Mouse (Mus musculus): ENCODE measurements around the gene Zfp39. TPM values are rescaled to one million over a fixed set of nuclear protein-coding genes. Genes with fewer than 3 reads are reported as not detected.

Zfp39 gene
- polyA plus RNA-seq, 2 experiments from 2014 or later, result 8.2 to 10.6 TPM

Other genes with a start within 250 kb of the Zfp39 start
- gene Olfr322, start 245.4 kb downstream of the Zfp39 start, polyA plus RNA-seq (2017; shearing (Covaris generic)), result not detected
- not detected for gene Olfr320, start 223.1 kb downstream of the Zfp39 start, polyA plus RNA-seq (2017; shearing (Covaris generic))
- not detected for gene Olfr319, start 205.1 kb downstream of the Zfp39 start, polyA plus RNA-seq (2017; shearing (Covaris generic))
- gene Olfr318, start 180.2 kb downstream of the Zfp39 start, polyA plus RNA-seq (2017; shearing (Covaris generic)), result not detected
- not detected for gene Olfr317, start 165.0 kb downstream of the Zfp39 start, polyA plus RNA-seq (2017; shearing (Covaris generic))
- gene Olfr316, start 151.5 kb downstream of the Zfp39 start, polyA plus RNA-seq (2017; shearing (Covaris generic)), result not detected
- not detected for gene Olfr315, start 131.0 kb downstream of the Zfp39 start, polyA plus RNA-seq (2017; shearing (Covaris generic))
- gene Olfr314, start 121.3 kb downstream of the Zfp39 start, polyA plus RNA-seq (2017; shearing (Covaris generic)), result not detected
- under 1 TPM in 1 of 2 experiments, not detected in 1; 1.00 TPM for gene Fam183b, start 102.3 kb downstream of the Zfp39 start, polyA plus RNA-seq (2017; shearing (Covaris generic))
- not detected for gene Olfr313, start 89.2 kb downstream of the Zfp39 start, polyA plus RNA-seq (2017; shearing (Covaris generic))
- under 1 TPM in 1 of 2 experiments, not detected in 1; 0.13 TPM for gene Olfr312, start 75.0 kb downstream of the Zfp39 start, polyA plus RNA-seq (2017; shearing (Covaris generic))
- gene Olfr311, start 65.0 kb downstream of the Zfp39 start, polyA plus RNA-seq (2017; shearing (Covaris generic)), result not detected
- gene Gm12258, start 57.1 kb downstream of the Zfp39 start, polyA plus RNA-seq (2017; shearing (Covaris generic)), result 1 to 10 TPM; 7.1 to 7.9 TPM
- gene 2810021J22Rik, start 37.0 kb downstream of the Zfp39 start, polyA plus RNA-seq (2017; shearing (Covaris generic)), result 10 to 100 TPM; 11.0 to 14.5 TPM
- not detected for gene Btnl10, start 13.7 kb upstream of the Zfp39 start, polyA plus RNA-seq (2017; shearing (Covaris generic))
- gene Rnf187, start 34.7 kb upstream of the Zfp39 start, polyA plus RNA-seq (2017; shearing (Covaris generic)), result 10 to 100 TPM in 1 of 2 experiments, 1 to 10 TPM in 1; 10.0 to 18.7 TPM
- gene Hist3h2ba, start 44.7 kb upstream of the Zfp39 start, polyA plus RNA-seq (2017; shearing (Covaris generic)), result 1 to 10 TPM; 4.9 to 6.6 TPM
- gene Hist3h2a, start 50.5 kb upstream of the Zfp39 start, polyA plus RNA-seq (2017; shearing (Covaris generic)), result 10 to 100 TPM in 1 of 2 experiments, 1 to 10 TPM in 1; 9.6 to 10.3 TPM
- under 1 TPM; 0.28 to 0.46 TPM for gene Trim17, start 50.5 kb upstream of the Zfp39 start, polyA plus RNA-seq (2017; shearing (Covaris generic))
- gene Trim11, start 73.9 kb upstream of the Zfp39 start, polyA plus RNA-seq (2017; shearing (Covaris generic)), result 10 to 100 TPM; 23.7 to 27.1 TPM
- gene Obscn, start 232.2 kb upstream of the Zfp39 start, polyA plus RNA-seq (2017; shearing (Covaris generic)), result not detected